Mouse (Mus musculus): ENCODE measurements around the gene Kif5a. TPM values are rescaled to one million over a fixed set of nuclear protein-coding genes. Genes with fewer than 3 reads are reported as not detected.

The Kif5a gene
- polyA plus RNA-seq, 1 experiment from 2014 or later: 117 TPM

GRCm38 (mm10) chr10:127297015-127297871 lies 34.1 kb upstream of the Kif5a start:
- WGBS: 94% methylated on average over 15 of the region's 16 CpGs

GRCm38 (mm10) chr10:127295986-127296794 lies 33.0 kb upstream of the Kif5a start:
- Histone ChIP-seq H3K9ac (replicated peaks; ENCODE audit: low read depth, low read length) (no peak overlapping the region), H3K27ac (ENCODE audit: low read depth, low read length) (no peak overlapping the region), H3K4me2 (ENCODE audit: low read depth, low read length) (no peak overlapping the region), H3K36me3 (ENCODE audit: control insufficient read depth, insufficient read depth, low read length) (peaks cover 62% of the 10 kb centered on the region), H3K4me3 (ENCODE audit: low read depth, low read length) (no peak overlapping the region), H3K4me1 (ENCODE audit: control insufficient read depth, insufficient read depth, low read length) (peaks cover 11% of the 10 kb centered on the region), H3K27me3 (ENCODE audit: control insufficient read depth, insufficient read depth, low read length) (no peaks in the 10 kb centered on the region), H3K9me3 (ENCODE audit: control insufficient read depth, low read length) (no peaks in the 10 kb centered on the region)
- no peak for ATAC-seq (ENCODE audit: low read depth)
- 93% methylated on average over 24 of the region's 24 CpGs for WGBS

More at GRCm38 (mm10) chr10:127297015-127297871, 34.1 kb upstream of the Kif5a start:
- no peaks in the 10 kb centered on the region for H3K9me3 ChIP-seq (ENCODE audit: control insufficient read depth, low read length)
- H3K4me3 ChIP-seq (ENCODE audit: low read depth, low read length): no peak overlapping the region
- peaks cover 68% of the 10 kb centered on the region for H3K36me3 ChIP-seq (ENCODE audit: control insufficient read depth, insufficient read depth, low read length)
- H3K9ac ChIP-seq (replicated peaks; ENCODE audit: low read depth, low read length): no peak overlapping the region
- H3K27me3 ChIP-seq (ENCODE audit: control insufficient read depth, insufficient read depth, low read length): no peaks in the 10 kb centered on the region
- peaks cover under 1% of the 10 kb centered on the region; the same call in 1 of the 2 replicates for H3K4me1 ChIP-seq (ENCODE audit: control insufficient read depth, insufficient read depth, low read length)
- ATAC-seq (ENCODE audit: low read depth): no peak
- H3K27ac ChIP-seq (ENCODE audit: low read depth, low read length): no peak overlapping the region
- no peak overlapping the region for H3K4me2 ChIP-seq (ENCODE audit: low read depth, low read length)

DNA sequence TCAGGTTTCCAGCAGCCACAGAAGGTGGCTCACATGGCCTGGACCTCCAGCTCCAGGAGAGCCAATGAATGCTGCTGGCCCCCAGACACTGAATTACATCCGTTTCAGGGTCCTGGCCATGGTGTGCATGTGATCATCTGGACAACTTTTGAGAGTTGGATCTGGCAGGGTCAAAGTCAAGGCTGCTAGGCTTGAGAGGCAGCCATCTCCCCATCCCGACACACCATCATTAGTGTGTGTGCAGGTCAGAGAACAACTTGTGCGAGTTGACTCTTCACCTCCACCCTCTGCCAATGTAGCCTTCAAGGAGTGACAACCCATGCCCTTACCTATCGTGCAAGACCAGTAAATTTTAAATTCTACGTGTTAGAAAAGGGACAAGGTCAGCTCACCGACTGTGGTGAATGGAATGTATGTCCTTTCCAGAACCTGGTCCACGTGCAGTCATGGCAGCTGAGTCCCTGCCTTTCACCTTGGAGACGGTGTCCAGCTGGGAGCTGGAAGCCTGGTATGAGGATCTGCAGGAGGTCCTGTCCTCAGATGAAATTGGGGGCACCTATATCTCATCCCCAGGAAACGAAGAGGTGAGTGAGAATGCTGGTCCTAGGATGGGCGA lies 31.9 kb upstream of the Kif5a start:
- no peak overlapping the region for H3K9ac ChIP-seq (replicated peaks; ENCODE audit: low read depth, low read length)
- peaks cover 50% of the 10 kb centered on the region for H3K36me3 ChIP-seq (ENCODE audit: control insufficient read depth, insufficient read depth, low read length)
- no peaks in the 10 kb centered on the region for H3K9me3 ChIP-seq (ENCODE audit: control insufficient read depth, low read length)
- H3K4me1 ChIP-seq (ENCODE audit: control insufficient read depth, insufficient read depth, low read length): peaks cover 11% of the 10 kb centered on the region
- WGBS: 95% methylated on average over 10 of the region's 10 CpGs
- no peak overlapping the region for H3K4me3 ChIP-seq (ENCODE audit: low read depth, low read length)
- no peak overlapping the region for H3K27ac ChIP-seq (ENCODE audit: low read depth, low read length)
- no peaks in the 10 kb centered on the region for H3K27me3 ChIP-seq (ENCODE audit: control insufficient read depth, insufficient read depth, low read length)
- ATAC-seq (ENCODE audit: low read depth): no peak
- no peak overlapping the region for H3K4me2 ChIP-seq (ENCODE audit: low read depth, low read length)

DNA sequence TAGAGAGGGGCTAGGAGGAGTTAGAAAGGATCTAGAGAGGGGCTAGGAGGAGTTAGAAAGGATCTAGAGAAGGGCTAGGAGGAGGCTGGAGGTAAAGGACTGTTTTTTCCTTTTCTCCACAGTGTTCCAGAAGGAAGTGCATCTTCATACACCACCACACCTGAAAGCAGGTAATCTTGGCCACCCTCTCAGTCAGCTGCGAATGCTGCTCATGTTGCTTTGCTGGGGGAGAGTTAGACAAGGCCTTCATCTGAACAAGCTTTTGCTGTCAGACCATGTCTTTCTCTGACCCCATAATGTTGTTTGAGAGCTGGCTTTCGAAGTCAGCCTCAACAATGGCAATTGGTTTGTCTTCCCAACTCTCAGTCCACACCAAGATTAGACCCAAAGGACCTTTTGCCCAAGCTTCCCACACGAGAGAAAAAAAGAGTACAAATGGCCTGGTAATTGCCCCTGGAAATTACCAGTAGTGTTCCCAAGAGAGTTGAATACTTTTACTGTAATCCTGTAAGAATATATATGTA lies 30.5 kb upstream of the Kif5a start:
- no peak for ATAC-seq (ENCODE audit: low read depth)
- H3K4me1 ChIP-seq (ENCODE audit: control insufficient read depth, insufficient read depth, low read length): peaks cover 14% of the 10 kb centered on the region
- no peak overlapping the region for H3K27ac ChIP-seq (ENCODE audit: low read depth, low read length)
- H3K27me3 ChIP-seq (ENCODE audit: control insufficient read depth, insufficient read depth, low read length): no peaks in the 10 kb centered on the region
- no peak overlapping the region for H3K4me3 ChIP-seq (ENCODE audit: low read depth, low read length)
- H3K9ac ChIP-seq (replicated peaks; ENCODE audit: low read depth, low read length): no peak overlapping the region
- peaks cover 39% of the 10 kb centered on the region for H3K36me3 ChIP-seq (ENCODE audit: control insufficient read depth, insufficient read depth, low read length)
- 75% methylated on average over 3 of the region's 3 CpGs for WGBS
- H3K4me2 ChIP-seq (ENCODE audit: low read depth, low read length): no peak overlapping the region
- no peaks in the 10 kb centered on the region for H3K9me3 ChIP-seq (ENCODE audit: control insufficient read depth, low read length)

- Histone ChIP-seq H3K9ac (replicated peaks; ENCODE audit: low read depth, low read length) (no peak overlapping the region), H3K9me3 (ENCODE audit: control insufficient read depth, low read length) (no peaks in the 10 kb centered on the region), H3K27me3 (ENCODE audit: control insufficient read depth, insufficient read depth, low read length) (no peaks in the 10 kb centered on the region), H3K4me3 (ENCODE audit: low read depth, low read length) (no peak overlapping the region), H3K4me2 (ENCODE audit: low read depth, low read length) (no peak overlapping the region), H3K36me3 (ENCODE audit: control insufficient read depth, insufficient read depth, low read length) (peaks cover 35% of the 10 kb centered on the region), H3K27ac (ENCODE audit: low read depth, low read length) (no peak overlapping the region), H3K4me1 (ENCODE audit: control insufficient read depth, insufficient read depth, low read length) (peaks cover 14% of the 10 kb centered on the region)
- ATAC-seq (ENCODE audit: low read depth): no peak
- 91% methylated on average over 6 of the region's 6 CpGs for WGBS
Measured at GRCm38 (mm10) chr10:127292987-127293538, 29.9 kb upstream of the Kif5a start.

DNA sequence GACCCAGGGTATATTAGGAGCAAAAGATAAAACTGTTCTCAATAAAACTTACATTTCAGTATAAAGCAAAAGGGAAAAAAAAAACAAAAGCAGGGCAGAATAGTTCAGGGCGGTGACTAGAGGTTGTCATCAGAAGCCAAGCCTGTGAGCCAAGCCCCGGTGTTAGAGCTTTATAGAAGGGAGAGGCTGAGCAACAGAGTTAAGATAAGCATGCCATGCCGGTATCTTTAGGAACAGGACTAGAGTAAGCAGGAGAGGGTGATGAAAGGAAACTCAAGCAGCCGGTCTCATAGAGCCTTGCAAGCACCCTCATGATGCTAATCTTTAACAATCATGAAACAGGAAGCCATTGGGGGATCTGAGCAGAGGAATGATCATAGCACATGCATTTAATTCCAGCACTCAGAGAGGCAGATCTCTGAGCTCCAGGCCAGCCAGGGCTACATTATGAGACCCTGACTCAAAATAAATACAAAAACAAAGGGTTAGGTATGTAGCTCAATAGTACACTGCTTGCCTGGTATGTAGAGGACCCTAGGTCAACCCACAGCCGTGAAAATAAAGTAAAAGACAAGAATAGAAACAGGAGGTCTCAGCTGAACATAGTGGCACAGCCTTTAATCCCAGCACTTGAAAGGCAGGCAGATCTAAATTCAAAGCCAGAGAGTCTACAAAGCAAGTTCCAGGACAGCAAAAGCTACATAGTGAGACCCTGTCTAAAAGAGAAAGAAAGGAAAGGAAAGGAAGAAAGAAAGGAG lies 28.9 kb upstream of the Kif5a start:
- H3K9me3 ChIP-seq (ENCODE audit: control insufficient read depth, low read length): no peaks in the 10 kb centered on the region
- H3K4me3 ChIP-seq (ENCODE audit: low read depth, low read length): peak overlapping the region; percentile 64
- H3K9ac ChIP-seq (replicated peaks; ENCODE audit: low read depth, low read length): 0 out of 2 replicates have a peak overlapping the region, but pooled peaks have one; percentile 29
- peak overlapping the region; percentile 91 for H3K4me2 ChIP-seq (ENCODE audit: low read depth, low read length)
- 57% methylated on average over 5 of the region's 5 CpGs for WGBS
- peaks cover 25% of the 10 kb centered on the region for H3K36me3 ChIP-seq (ENCODE audit: control insufficient read depth, insufficient read depth, low read length)
- H3K27ac ChIP-seq (ENCODE audit: low read depth, low read length): no peak overlapping the region
- peaks cover 24% of the 10 kb centered on the region for H3K4me1 ChIP-seq (ENCODE audit: control insufficient read depth, insufficient read depth, low read length)
- no peaks in the 10 kb centered on the region for H3K27me3 ChIP-seq (ENCODE audit: control insufficient read depth, insufficient read depth, low read length)
- ATAC-seq (ENCODE audit: low read depth): no peak

GRCm38 (mm10) chr10:127290930-127291880 lies 28.1 kb upstream of the Kif5a start:
- 1% methylated on average over 19 of the region's 19 CpGs for WGBS
- H3K9me3 ChIP-seq (ENCODE audit: control insufficient read depth, low read length): no peaks in the 10 kb centered on the region
- ATAC-seq (ENCODE audit: low read depth): peak; percentile 35

More at GRCm38 (mm10) chr10:127290930-127291880, 28.1 kb upstream of the Kif5a start:
- H3K36me3 ChIP-seq (ENCODE audit: control insufficient read depth, insufficient read depth, low read length): peaks cover 19% of the 10 kb centered on the region
- H3K4me1 ChIP-seq (ENCODE audit: control insufficient read depth, insufficient read depth, low read length): peaks cover 33% of the 10 kb centered on the region
- peak overlapping the region; percentile 96 for H3K27ac ChIP-seq (ENCODE audit: low read depth, low read length)
- H3K4me2 ChIP-seq (ENCODE audit: low read depth, low read length): peak overlapping the region; percentile 91
- H3K27me3 ChIP-seq (ENCODE audit: control insufficient read depth, insufficient read depth, low read length): no peaks in the 10 kb centered on the region
- peak overlapping the region; percentile 64 for H3K4me3 ChIP-seq (ENCODE audit: low read depth, low read length)
- peak overlapping the region; percentile 58 for H3K9ac ChIP-seq (replicated peaks; ENCODE audit: low read depth, low read length)
